Mouse (Mus musculus): ENCODE data around the gene Pgs1.

DNA sequence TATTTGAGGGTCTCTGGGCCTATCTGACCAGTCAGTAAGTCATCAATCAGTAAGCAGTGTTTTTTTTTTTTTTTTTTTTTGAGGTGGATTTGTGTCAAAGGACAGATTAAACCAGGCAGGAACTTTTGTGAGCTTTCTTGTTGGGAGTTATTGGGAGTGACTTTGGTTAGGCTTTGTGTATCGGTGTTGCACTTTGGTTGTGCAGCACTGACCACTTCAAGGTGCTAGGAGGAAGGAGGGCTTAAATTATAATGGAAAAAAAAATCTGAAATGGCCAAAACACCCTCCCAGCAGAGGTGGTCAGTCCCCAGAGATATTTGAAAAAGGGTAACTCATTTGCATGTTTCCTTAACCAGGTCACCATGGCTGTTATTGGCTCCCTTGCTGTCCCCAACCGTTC lies 11.0 kb downstream of the Pgs1 start:
- TF ChIP-seq POLR2A (IDR thresholded peaks at IDR 0.05; ENCODE audit: low read depth, low read length) (no peak), CTCF (IDR thresholded peaks at IDR 0.05; ENCODE audit: extremely low read depth, insufficient read depth, insufficient read length, insufficient replicate concordance) (no peak)

Measured in spleen, adult 2 months (tissue).